Mouse (Mus musculus) spleen, adult 2 months (tissue): ENCODE data around the gene Gm29106. TPM values are rescaled to one million over a fixed set of nuclear protein-coding genes. Genes with fewer than 3 reads are reported as not detected.
"Not testable (repeated sequence)": the region's sequence is repeated elsewhere in the genome, so short reads cannot be mapped to it uniquely, and the experiment has no call there.

Experiments
- DNase-seq, 2 experiments: peaks; one replicate each; pipeline versions ENCODE4 v3.0.0 to v3.0.0-alpha.2; 2012 to 2021; ENCODE audit warnings: low spot score in 2 of 2, low read depth in 1 of 2
- H3K27ac ChIP-seq: fragments of 200-500 bp; 2 replicates; pipeline ENCODE4 v1.5.1; 2012; ENCODE audit warnings: low read length, inconsistent platforms; ENCODE audit not compliant: insufficient read depth
- H3K27me3 ChIP-seq: fragments of 200-500 bp; 2 replicates; pipeline ENCODE4 v1.6.1; 2012; ENCODE audit warnings: mild to moderate bottlenecking, moderate library complexity, low read length, inconsistent platforms; ENCODE audit not compliant: control insufficient read depth, insufficient read depth
- H3K36me3 ChIP-seq: fragments of 200-500 bp; 2 replicates; pipeline ENCODE4 v1.6.1; 2012; ENCODE audit warnings: mild to moderate bottlenecking, low read length, inconsistent platforms; ENCODE audit not compliant: control insufficient read depth, insufficient read depth
- H3K4me1 ChIP-seq: fragments of 200-500 bp; 2 replicates; pipeline ENCODE4 v1.6.1; 2011; ENCODE audit warnings: inconsistent platforms; ENCODE audit not compliant: control insufficient read depth, insufficient read depth, insufficient read length
- H3K4me3 ChIP-seq: fragments of 200-500 bp; 2 replicates; pipeline ENCODE4 v1.5.1; 2011; ENCODE audit warnings: mild to moderate bottlenecking, inconsistent platforms; ENCODE audit not compliant: insufficient read depth, insufficient read length; ENCODE audit errors: extremely low read depth
- CTCF ChIP-seq: fragments of 200-500 bp; IDR thresholded peaks from 2 replicates; pipeline ENCODE4 v1.5.1; 2011; ENCODE audit warnings: mild to moderate bottlenecking, inconsistent platforms; ENCODE audit not compliant: insufficient read depth, insufficient read length, insufficient replicate concordance; ENCODE audit errors: extremely low read depth
- POLR2A ChIP-seq: fragments of 200-500 bp; IDR thresholded peaks from 2 replicates; pipeline ENCODE4 v1.6.1; 2011; ENCODE audit warnings: low read depth, low read length, inconsistent platforms
- WGBS: fragments of 180-500 bp; shearing (Covaris S2); methylation state at CpG from one replicate; pipeline ENCODE4 v1.1.7; 2018; 5-methylcytosine and 5-hydroxymethylcytosine counted together
- polyA plus RNA-seq: library from polyadenylated mRNA; depleted of rRNA; stranded (reverse); fragments of >200 nt; gene quantifications from 2 replicates; pipeline ENCODE4 v1.2.3, GENCODE M21; 2012; rRNA removed

Gene Gm29106
- polyA plus RNA-seq = not detected in 2 replicates

GRCm38 (mm10) chr1:118176242-118176641 is at the start of gene Gm29106:
Gm29106 (plus strand) TSS chr1:118176542.
- not testable (repeated sequence) for H3K4me3 ChIP-seq, H3K4me1 ChIP-seq, H3K36me3 ChIP-seq, DNase-seq, H3K27ac ChIP-seq, H3K27me3 ChIP-seq
- 65% methylated on average over 2 of the region's 2 CpGs for WGBS

GRCm38 (mm10) chr1:118228540-118228939 is 52.2 kb downstream of the Gm29106 start:
- WGBS = 48% methylated on average over 1 of the region's 1 CpGs
- Histone ChIP-seq H3K4me1 (no peaks in the 10 kb centered on the region), H3K27me3 (no peaks in the 10 kb centered on the region), H3K4me3 (no peak overlapping the region), H3K36me3 (no peaks in the 10 kb centered on the region), H3K27ac (no peak overlapping the region)
- TF ChIP-seq CTCF = no peak
- no peak for TF ChIP-seq POLR2A
- no peak for DNase-seq

- H3K4me1 ChIP-seq = no peaks in the 10 kb centered on the region
- H3K36me3 ChIP-seq = no peaks in the 10 kb centered on the region
- no peak for DNase-seq
- TF ChIP-seq CTCF (no peak), POLR2A (no peak)
- WGBS = 88% methylated on average over 1 of the region's 1 CpGs
- H3K27ac ChIP-seq = no peak overlapping the region
- H3K4me3 ChIP-seq = no peak overlapping the region
- H3K27me3 ChIP-seq = no peaks in the 10 kb centered on the region
Measured at GRCm38 (mm10) chr1:118236032-118236431, 59.7 kb downstream of the Gm29106 start.

Other genes starting within 250 kb of the Gm29106 start
- gene Gm28168, start 248.5 kb upstream of the Gm29106 start, polyA plus RNA-seq = not detected in 2 replicates
- not detected in 2 replicates for gene Gm7145, start 210.6 kb upstream of the Gm29106 start, polyA plus RNA-seq
- 33.2 and 40.6 TPM in 2 replicates for gene Tsn, start 135.2 kb downstream of the Gm29106 start, polyA plus RNA-seq
- gene Nifk, start 145.3 kb downstream of the Gm29106 start, polyA plus RNA-seq = 3.3 and 4.0 TPM in 2 replicates
- gene Clasp1, start 212.5 kb downstream of the Gm29106 start, polyA plus RNA-seq = 14.8 and 18.0 TPM in 2 replicates